Mouse (Mus musculus) testis, adult 2 months (tissue): ENCODE results near the gene Atp1a2.

Experiments
- CTCF ChIP-seq: fragments of 200-500 bp; IDR thresholded peaks from 2 replicates; pipeline ENCODE4 v1.5.1; 2012; ENCODE audit warnings: low read depth, mild to moderate bottlenecking, inconsistent platforms, low read length, moderate library complexity; ENCODE audit not compliant: control insufficient read depth, insufficient read depth, insufficient replicate concordance
- POLR2A ChIP-seq: fragments of 200-500 bp; IDR thresholded peaks from 2 replicates; pipeline ENCODE4 v1.6.1; 2012; ENCODE audit warnings: low read depth, mild to moderate bottlenecking, inconsistent platforms, low read length, moderate library complexity; ENCODE audit not compliant: control insufficient read depth

GRCm38 (mm10) chr1:172332925-172333324 lies 35.1 kb upstream of the Atp1a2 start:
- no peak for TF ChIP-seq POLR2A
- TF ChIP-seq CTCF: no peak
